Mouse (Mus musculus): ENCODE results near the gene Ptrh2.

DNA sequence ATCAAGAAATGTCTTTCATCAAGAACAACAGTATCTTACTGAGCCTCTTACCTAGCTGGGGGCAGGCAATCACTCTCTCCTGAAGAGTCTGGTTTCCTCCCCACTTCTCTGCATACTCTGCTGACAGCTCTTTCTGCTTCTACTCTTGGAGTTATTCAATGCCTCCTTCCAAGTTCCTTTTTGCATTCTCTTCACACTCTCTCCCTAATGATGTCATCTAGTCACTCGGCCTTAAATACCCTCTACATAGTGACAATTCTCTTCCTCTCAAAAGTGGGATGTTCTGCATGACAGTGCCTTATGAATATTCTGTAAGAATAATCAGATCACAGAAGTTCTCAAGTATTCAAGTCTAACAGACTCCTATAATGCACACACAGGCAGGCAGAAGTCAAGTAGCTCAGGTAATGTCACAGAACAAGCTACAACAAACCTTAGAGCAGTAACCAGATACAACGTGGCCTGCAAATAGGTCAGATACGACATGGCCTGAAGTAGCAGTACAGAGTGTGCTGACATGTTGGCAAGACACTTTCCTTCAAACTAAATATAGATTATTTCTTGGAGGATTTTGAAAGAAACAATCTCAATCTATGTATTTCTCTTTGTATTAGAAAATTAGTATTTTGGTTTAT is 12.6 kb upstream of the Ptrh2 start:
- TF ChIP-seq CTCF (IDR thresholded peaks at IDR 0.05; ENCODE audit: low read depth) (no peak), EP300 (IDR thresholded peaks at IDR 0.05; ENCODE audit: low read depth) (no peak)
